Mouse (Mus musculus): Measurements from ENCODE around the gene Elane. TPM values are rescaled to one million over a fixed set of nuclear protein-coding genes. Genes with fewer than 3 reads are reported as not detected.

The Elane gene
- polyA plus RNA-seq, 1 experiment from 2014 or later, result not detected

- no peak overlapping the region for H3K4me2 ChIP-seq (ENCODE audit: low read length)
- H3K36me3 ChIP-seq (ENCODE audit: control insufficient read depth, insufficient read depth), result no peaks in the 10 kb centered on the region
- H3K4me3 ChIP-seq (replicated peaks; ENCODE audit: low read length), result no peak overlapping the region
- no peaks in the 10 kb centered on the region for H3K27me3 ChIP-seq (replicated peaks; ENCODE audit: control insufficient read depth, insufficient read depth, low read length)
- peaks cover 27% of the 10 kb centered on the region for H3K4me1 ChIP-seq (replicated peaks; ENCODE audit: control insufficient read depth, insufficient read depth, low read length)
- ATAC-seq, result no peak
- H3K9ac ChIP-seq (replicated peaks; ENCODE audit: low read depth, low read length), result no peak overlapping the region; the same call in 1 of the 2 replicates
- no peak overlapping the region for H3K27ac ChIP-seq (ENCODE audit: low read length)
- 88% methylated on average over 16 of the region's 16 CpGs for WGBS
- no peaks in the 10 kb centered on the region for H3K9me3 ChIP-seq (ENCODE audit: control insufficient read depth, low read length)
These were observed 44.8 kb downstream of the Elane start for GRCm38 (mm10) chr10:79930826-79931186.

- no peak overlapping the region for H3K27ac ChIP-seq (ENCODE audit: low read length)
- no peaks in the 10 kb centered on the region for H3K27me3 ChIP-seq (replicated peaks; ENCODE audit: control insufficient read depth, insufficient read depth, low read length)
- H3K4me1 ChIP-seq (replicated peaks; ENCODE audit: control insufficient read depth, insufficient read depth, low read length), result peaks cover 24% of the 10 kb centered on the region
- no peak overlapping the region for H3K9ac ChIP-seq (replicated peaks; ENCODE audit: low read depth, low read length)
- no peaks in the 10 kb centered on the region for H3K36me3 ChIP-seq (ENCODE audit: control insufficient read depth, insufficient read depth)
- H3K4me3 ChIP-seq (replicated peaks; ENCODE audit: low read length), result no peak overlapping the region
- no peak for ATAC-seq
- no peak overlapping the region for H3K4me2 ChIP-seq (ENCODE audit: low read length)
- 80% methylated on average over 9 of the region's 9 CpGs for WGBS
- no peaks in the 10 kb centered on the region for H3K9me3 ChIP-seq (ENCODE audit: control insufficient read depth, low read length)
These were observed 45.8 kb downstream of the Elane start for GRCm38 (mm10) chr10:79931797-79932196.

GRCm38 (mm10) chr10:79932736-79933135 lies 46.7 kb downstream of the Elane start:
- Histone ChIP-seq H3K4me1 (replicated peaks; ENCODE audit: control insufficient read depth, insufficient read depth, low read length) (peaks cover 30% of the 10 kb centered on the region), H3K36me3 (ENCODE audit: control insufficient read depth, insufficient read depth) (no peaks in the 10 kb centered on the region), H3K4me2 (ENCODE audit: low read length) (no peak overlapping the region), H3K27me3 (replicated peaks; ENCODE audit: control insufficient read depth, insufficient read depth, low read length) (no peaks in the 10 kb centered on the region), H3K9ac (replicated peaks; ENCODE audit: low read depth, low read length) (no peak overlapping the region), H3K9me3 (ENCODE audit: control insufficient read depth, low read length) (no peaks in the 10 kb centered on the region), H3K27ac (ENCODE audit: low read length) (no peak overlapping the region), H3K4me3 (replicated peaks; ENCODE audit: low read length) (no peak overlapping the region)
- WGBS, result 26% methylated on average over 8 of the region's 8 CpGs
- ATAC-seq, result no peak

GRCm38 (mm10) chr10:79933145-79933679 lies 47.2 kb downstream of the Elane start:
- no peak for ATAC-seq
- H3K27ac ChIP-seq (ENCODE audit: low read length), result no peak overlapping the region
- H3K27me3 ChIP-seq (replicated peaks; ENCODE audit: control insufficient read depth, insufficient read depth, low read length), result no peaks in the 10 kb centered on the region
- no peak overlapping the region for H3K4me3 ChIP-seq (replicated peaks; ENCODE audit: low read length)
- no peak overlapping the region for H3K9ac ChIP-seq (replicated peaks; ENCODE audit: low read depth, low read length)
- WGBS, result 71% methylated on average over 9 of the region's 9 CpGs
- H3K4me2 ChIP-seq (ENCODE audit: low read length), result no peak overlapping the region
- H3K36me3 ChIP-seq (ENCODE audit: control insufficient read depth, insufficient read depth), result no peaks in the 10 kb centered on the region
- H3K4me1 ChIP-seq (replicated peaks; ENCODE audit: control insufficient read depth, insufficient read depth, low read length), result peaks cover 30% of the 10 kb centered on the region
- H3K9me3 ChIP-seq (ENCODE audit: control insufficient read depth, low read length), result no peaks in the 10 kb centered on the region

GRCm38 (mm10) chr10:79933861-79934260 lies 47.8 kb downstream of the Elane start:
- Histone ChIP-seq H3K4me2 (ENCODE audit: low read length) (no peak overlapping the region), H3K27me3 (replicated peaks; ENCODE audit: control insufficient read depth, insufficient read depth, low read length) (no peaks in the 10 kb centered on the region), H3K36me3 (ENCODE audit: control insufficient read depth, insufficient read depth) (no peaks in the 10 kb centered on the region), H3K4me1 (replicated peaks; ENCODE audit: control insufficient read depth, insufficient read depth, low read length) (peaks cover 28% of the 10 kb centered on the region), H3K9me3 (ENCODE audit: control insufficient read depth, low read length) (no peaks in the 10 kb centered on the region), H3K27ac (ENCODE audit: low read length) (peak overlapping the region; percentile 54; the same call in 1 of the 2 replicates), H3K4me3 (replicated peaks; ENCODE audit: low read length) (no peak overlapping the region), H3K9ac (replicated peaks; ENCODE audit: low read depth, low read length) (no peak overlapping the region)
- WGBS, result 29% methylated on average over 6 of the region's 6 CpGs
- no peak for ATAC-seq

GRCm38 (mm10) chr10:79934272-79934721 lies 48.2 kb downstream of the Elane start:
- no peaks in the 10 kb centered on the region for H3K36me3 ChIP-seq (ENCODE audit: control insufficient read depth, insufficient read depth)
- no peak overlapping the region for H3K4me3 ChIP-seq (replicated peaks; ENCODE audit: low read length)
- H3K4me2 ChIP-seq (ENCODE audit: low read length), result no peak overlapping the region
- H3K27ac ChIP-seq (ENCODE audit: low read length), result peak overlapping the region; percentile 54; the same call in 1 of the 2 replicates
- no peaks in the 10 kb centered on the region for H3K9me3 ChIP-seq (ENCODE audit: control insufficient read depth, low read length)
- 42% methylated on average over 13 of the region's 13 CpGs for WGBS
- H3K9ac ChIP-seq (replicated peaks; ENCODE audit: low read depth, low read length), result no peak overlapping the region
- peaks cover 23% of the 10 kb centered on the region for H3K4me1 ChIP-seq (replicated peaks; ENCODE audit: control insufficient read depth, insufficient read depth, low read length)
- H3K27me3 ChIP-seq (replicated peaks; ENCODE audit: control insufficient read depth, insufficient read depth, low read length), result no peaks in the 10 kb centered on the region
- peak; percentile 63 for ATAC-seq

- Histone ChIP-seq H3K9ac (replicated peaks; ENCODE audit: low read depth, low read length) (no peak overlapping the region), H3K27me3 (replicated peaks; ENCODE audit: control insufficient read depth, insufficient read depth, low read length) (no peaks in the 10 kb centered on the region), H3K9me3 (ENCODE audit: control insufficient read depth, low read length) (no peaks in the 10 kb centered on the region), H3K36me3 (ENCODE audit: control insufficient read depth, insufficient read depth) (no peaks in the 10 kb centered on the region), H3K27ac (ENCODE audit: low read length) (no peak overlapping the region), H3K4me3 (replicated peaks; ENCODE audit: low read length) (no peak overlapping the region), H3K4me1 (replicated peaks; ENCODE audit: control insufficient read depth, insufficient read depth, low read length) (peaks cover 20% of the 10 kb centered on the region), H3K4me2 (ENCODE audit: low read length) (no peak overlapping the region)
- no peak for ATAC-seq
- 89% methylated on average over 16 of the region's 16 CpGs for whole genome bisulfite sequencing
These were observed 48.9 kb downstream of the Elane start for GRCm38 (mm10) chr10:79934794-79935569.

GRCm38 (mm10) chr10:79936284-79936910 lies 50.4 kb downstream of the Elane start:
- 76% methylated on average over 10 of the region's 10 CpGs for WGBS
- Histone ChIP-seq H3K27ac (ENCODE audit: low read length) (no peak overlapping the region), H3K27me3 (replicated peaks; ENCODE audit: control insufficient read depth, insufficient read depth, low read length) (no peaks in the 10 kb centered on the region), H3K9ac (replicated peaks; ENCODE audit: low read depth, low read length) (no peak overlapping the region), H3K36me3 (ENCODE audit: control insufficient read depth, insufficient read depth) (no peaks in the 10 kb centered on the region), H3K4me2 (ENCODE audit: low read length) (no peak overlapping the region), H3K4me1 (replicated peaks; ENCODE audit: control insufficient read depth, insufficient read depth, low read length) (peaks cover 20% of the 10 kb centered on the region), H3K9me3 (ENCODE audit: control insufficient read depth, low read length) (no peaks in the 10 kb centered on the region), H3K4me3 (replicated peaks; ENCODE audit: low read length) (no peak overlapping the region)
- no peak for ATAC-seq

GRCm38 (mm10) chr10:79936911-79937441 lies 50.9 kb downstream of the Elane start:
- Histone ChIP-seq H3K9ac (replicated peaks; ENCODE audit: low read depth, low read length) (no peak overlapping the region), H3K27me3 (replicated peaks; ENCODE audit: control insufficient read depth, insufficient read depth, low read length) (no peaks in the 10 kb centered on the region), H3K4me3 (replicated peaks; ENCODE audit: low read length) (no peak overlapping the region), H3K27ac (ENCODE audit: low read length) (no peak overlapping the region), H3K9me3 (ENCODE audit: control insufficient read depth, low read length) (no peaks in the 10 kb centered on the region), H3K36me3 (ENCODE audit: control insufficient read depth, insufficient read depth) (no peaks in the 10 kb centered on the region), H3K4me2 (ENCODE audit: low read length) (no peak overlapping the region), H3K4me1 (replicated peaks; ENCODE audit: control insufficient read depth, insufficient read depth, low read length) (peaks cover 20% of the 10 kb centered on the region)
- no peak for ATAC-seq
- 47% methylated on average over 26 of the region's 27 CpGs for WGBS

Data from forebrain, embryonic 16.5 days (tissue).